Mouse (Mus musculus) liver, postnatal 0 days (tissue): ENCODE results near the gene Ercc4.

Source experiments
- CTCF ChIP-seq: sonication (generic); IDR thresholded peaks from 2 replicates; pipeline ENCODE4 v1.5.1; 2016; ENCODE audit warnings: antibody characterized with exemption, low read depth
- EP300 ChIP-seq: IDR thresholded peaks from 2 replicates; pipeline ENCODE4 v1.6.1; 2016; ENCODE audit warnings: antibody characterized with exemption, low read depth, mild to moderate bottlenecking

DNA sequence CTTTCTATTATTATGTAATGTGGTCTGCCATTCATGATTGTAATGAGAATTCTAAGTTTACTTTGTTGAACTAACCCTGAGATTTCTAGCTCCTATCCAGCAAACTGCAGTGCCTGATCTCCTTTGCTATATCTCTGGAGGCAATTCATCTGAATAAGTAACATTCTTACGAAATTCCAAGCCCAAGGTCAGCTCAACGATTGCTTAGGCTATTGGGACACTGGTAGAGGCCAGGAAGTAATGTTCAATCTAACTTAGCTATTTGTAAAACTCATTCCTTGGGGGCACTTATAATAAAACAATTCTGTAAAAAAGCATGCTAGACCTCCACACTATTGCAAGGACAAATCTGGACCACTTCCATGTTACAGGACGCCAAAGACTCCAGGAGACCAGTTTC is 58.2 kb downstream of the Ercc4 start:
- TF ChIP-seq CTCF (no peak), EP300 (no peak)
